Mouse (Mus musculus) MEL (cell line): ENCODE data around the gene Med12l. TPM values are rescaled to one million over a fixed set of nuclear protein-coding genes. Genes with fewer than 3 reads are reported as not detected.

ENCODE experiments used
- DNase-seq: peaks from one replicate; pipeline ENCODE4 v3.0.0; 2011; ENCODE audit warnings: low read depth, low spot score
- H3K27ac ChIP-seq: 2 replicates; pipeline ENCODE4 v1.5.1; 2012; ENCODE audit warnings: low read depth, mild to moderate bottlenecking, control low read depth, low read length, moderate library complexity; ENCODE audit not compliant: control insufficient read depth
- H3K27me3 ChIP-seq, 2 experiments: fragments of 150-350 bp in 1 of 2; sonication (generic) in 1 of 2; 2 replicates each; pipeline ENCODE4 v1.6.1; 2012; ENCODE audit warnings: low read length in 2 of 2, mild to moderate bottlenecking in 2 of 2, improper control_type of control experiment in 1 of 2, moderate library complexity in 1 of 2; ENCODE audit not compliant: insufficient read depth in 2 of 2, control insufficient read depth in 1 of 2
- H3K36me3 ChIP-seq, 2 experiments: 2 replicates each; pipeline ENCODE4 v1.6.1; 2012 to 2014; ENCODE audit warnings: low read length in 2 of 2, improper control_type of control experiment in 1 of 2, inconsistent platforms in 1 of 2, mild to moderate bottlenecking in 1 of 2; ENCODE audit not compliant: insufficient read depth in 2 of 2, control insufficient read depth in 1 of 2
- H3K4me1 ChIP-seq, 2 experiments: fragments of 150-350 bp in 1 of 2; sonication (generic) in 1 of 2; 2 replicates each; pipeline ENCODE4 v1.6.1; 2012; ENCODE audit warnings: low read length in 2 of 2, improper control_type of control experiment in 1 of 2, mild to moderate bottlenecking in 1 of 2; ENCODE audit not compliant: insufficient read depth in 2 of 2, control insufficient read depth in 1 of 2
- H3K4me3 ChIP-seq, 2 experiments: fragments of 150-350 bp in 1 of 2; sonication (generic) in 1 of 2; 2 replicates each; pipeline ENCODE4 v1.5.1; 2012; ENCODE audit warnings: low read depth in 2 of 2, low read length in 2 of 2, mild to moderate bottlenecking in 2 of 2, moderate library complexity in 2 of 2, control low read depth in 1 of 2, improper control_type of control experiment in 1 of 2; ENCODE audit not compliant: control insufficient read depth in 1 of 2, insufficient read depth in 1 of 2
- H3K79me2 ChIP-seq: 2 replicates; pipeline ENCODE4 v1.6.1; 2012; ENCODE audit warnings: mild to moderate bottlenecking, low read length, moderate library complexity; ENCODE audit not compliant: control insufficient read depth, poor library complexity, insufficient read depth
- H3K9ac ChIP-seq: 2 replicates; pipeline ENCODE4 v1.6.1; 2012; ENCODE audit warnings: low read depth, mild to moderate bottlenecking, control low read depth, low read length, moderate library complexity; ENCODE audit not compliant: control insufficient read depth, poor library complexity, severe bottlenecking
- H3K9me3 ChIP-seq: fragments of 150-350 bp; sonication (generic); replicated peaks from 2 replicates; pipeline ENCODE4 v1.6.1; 2012; ENCODE audit warnings: mild to moderate bottlenecking, low read length, improper control_type of control experiment, moderate library complexity; ENCODE audit not compliant: insufficient read depth
- CHD1 ChIP-seq: IDR thresholded peaks from 2 replicates; pipeline ENCODE4 v1.6.1; 2012; ENCODE audit warnings: low read depth, mild to moderate bottlenecking, inconsistent platforms, low read length, improper control_type of control experiment
- E2F4 ChIP-seq: IDR thresholded peaks from 2 replicates; pipeline ENCODE4 v1.6.1; 2011; ENCODE audit warnings: low read depth, low read length, improper control_type of control experiment, borderline replicate concordance
- MAFK ChIP-seq: IDR thresholded peaks from 2 replicates; pipeline ENCODE4 v1.6.1; 2011; ENCODE audit warnings: low read depth, mild to moderate bottlenecking, low read length, improper control_type of control experiment, borderline replicate concordance
- MAZ ChIP-seq: IDR thresholded peaks from 2 replicates; pipeline ENCODE4 v1.6.1; 2012; ENCODE audit warnings: low read depth, mild to moderate bottlenecking, inconsistent platforms, low read length, improper control_type of control experiment
- MEF2A ChIP-seq: IDR thresholded peaks from 2 replicates; pipeline ENCODE4 v1.6.1; 2014; ENCODE audit warnings: low read depth, mild to moderate bottlenecking, inconsistent platforms, low read length, improper control_type of control experiment; ENCODE audit not compliant: poor library complexity, insufficient replicate concordance, severe bottlenecking; ENCODE audit errors: extremely low read depth
- NRF1 ChIP-seq: IDR thresholded peaks from 2 replicates; pipeline ENCODE4 v1.6.1; 2014; ENCODE audit warnings: low read depth, mild to moderate bottlenecking, inconsistent platforms, low read length, improper control_type of control experiment, moderate library complexity; ENCODE audit not compliant: poor library complexity, insufficient read depth, severe bottlenecking
- POLR2AphosphoS2 ChIP-seq: IDR thresholded peaks from 2 replicates; pipeline ENCODE4 v1.6.1; 2011; ENCODE audit warnings: low read length, improper control_type of control experiment
- RAD21 ChIP-seq: IDR thresholded peaks from 2 replicates; pipeline ENCODE4 v1.6.1; 2011; ENCODE audit warnings: mild to moderate bottlenecking, low read depth, low read length, improper control_type of control experiment
- RCOR1 ChIP-seq: IDR thresholded peaks from 2 replicates; pipeline ENCODE4 v1.6.1; 2012; ENCODE audit warnings: low read depth, mild to moderate bottlenecking, inconsistent platforms, low read length, improper control_type of control experiment
- SIN3A ChIP-seq: IDR thresholded peaks from 2 replicates; pipeline ENCODE4 v1.6.1; 2012; ENCODE audit warnings: low read length, improper control_type of control experiment, inconsistent platforms
- TAL1 ChIP-seq: IDR thresholded peaks from 2 replicates; pipeline ENCODE4 v1.6.1; 2012; ENCODE audit warnings: mild to moderate bottlenecking, inconsistent platforms, low read length, moderate library complexity, mixed read lengths
- TBP ChIP-seq: IDR thresholded peaks from 2 replicates; pipeline ENCODE4 v1.8.0; 2011; ENCODE audit warnings: low read depth, low read length, improper control_type of control experiment
- USF1 ChIP-seq: IDR thresholded peaks from 2 replicates; pipeline ENCODE4 v1.6.1; 2014; ENCODE audit warnings: low read depth, mild to moderate bottlenecking, inconsistent platforms, low read length, improper control_type of control experiment, moderate library complexity
- USF2 ChIP-seq, 2 experiments: IDR thresholded peaks; 2 replicates each; pipeline ENCODE4 v1.6.1; 2011 to 2012; ENCODE audit warnings: improper control_type of control experiment in 2 of 2, low read length in 2 of 2, borderline replicate concordance in 1 of 2, inconsistent platforms in 1 of 2, low read depth in 1 of 2, mild to moderate bottlenecking in 1 of 2; ENCODE audit not compliant: insufficient read depth in 1 of 2
- ZNF384 ChIP-seq: IDR thresholded peaks from 2 replicates; pipeline ENCODE4 v1.6.1; 2012; ENCODE audit warnings: low read depth, mild to moderate bottlenecking, inconsistent platforms, low read length, improper control_type of control experiment
- polyA plus RNA-seq, 2 experiments: library from polyadenylated mRNA; stranded (reverse) in 1 of 2; unstranded in 1 of 2; fragments of >175 nt in 1 of 2; fragments of >200 nt in 1 of 2; gene quantifications; 2 replicates each; pipeline versions ENCODE4 v1.2.1 to v1.2.4; 2012; ENCODE audit warnings: low replicate concordance in 2 of 2, low read depth in 1 of 2; ENCODE audit not compliant: insufficient read length in 2 of 2, insufficient read depth in 1 of 2, missing spikeins in 1 of 2
- total RNA-seq: library from RNA; depleted of rRNA; stranded (reverse); fragments of 300-350 nt; gene quantifications from 2 replicates; pipeline ENCODE4 v1.2.3, GENCODE M21; 2012

Gene Med12l
- total and polyA plus RNA-seq, 3 experiments, result 0.03 TPM; not detected in 2

GRCm38 (mm10) chr3:59210727-59211126 is 205.1 kb downstream of the Med12l start, which contains the start of gene P2ry13:
Gene P2ry13, minus strand, starts transcription at chr3:59210882.
- no peaks in the 10 kb centered on the region for H3K4me1 ChIP-seq
- H3K27ac ChIP-seq, result no peak within 1 kb of the TSS
- DNase-seq, result peak; percentile 13
- no peaks in the 10 kb centered on the region for H3K9me3 ChIP-seq
- H3K9ac ChIP-seq, result no peak within 1 kb of the TSS
- TF ChIP-seq MAZ, result no peak
- no peak for TF ChIP-seq TAL1
- TF ChIP-seq MEF2A, result no peak
- no peaks in the 10 kb centered on the region for H3K36me3 ChIP-seq
- no peak within 1 kb of the TSS for H3K4me3 ChIP-seq
- no peaks in the 10 kb centered on the region for H3K27me3 ChIP-seq
- H3K79me2 ChIP-seq, result no peaks in the 10 kb centered on the region

DNA sequence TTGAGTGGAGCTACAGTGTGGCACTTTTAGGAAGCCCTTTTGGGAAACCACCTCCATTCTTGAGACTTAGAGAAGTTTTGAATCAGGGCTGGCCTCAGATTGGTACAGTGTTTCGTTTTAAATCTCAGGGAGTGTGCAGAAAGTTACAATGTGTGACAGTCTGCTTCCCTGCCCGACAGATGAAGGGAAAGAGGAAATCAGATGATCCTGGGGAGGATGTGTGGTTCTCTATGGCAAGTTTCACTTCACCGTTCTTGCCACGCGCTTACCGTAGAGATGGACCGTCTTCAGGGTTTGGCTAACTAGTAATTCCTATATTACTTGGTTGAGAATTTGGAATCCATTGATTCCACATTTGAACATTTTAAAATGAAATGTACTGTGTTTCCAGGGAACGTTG is 206.2 kb downstream of the Med12l start:
- no peak for DNase-seq
- Histone ChIP-seq H3K9ac (no peak overlapping the region), H3K4me3 (no peak overlapping the region), H3K27me3 (no peaks in the 10 kb centered on the region), H3K79me2 (no peaks in the 10 kb centered on the region), H3K4me1 (no peaks in the 10 kb centered on the region), H3K9me3 (no peaks in the 10 kb centered on the region), H3K27ac (no peak overlapping the region), H3K36me3 (no peaks in the 10 kb centered on the region)
- no peak for TF ChIP-seq MAFK
- no peak for TF ChIP-seq RCOR1
- TF ChIP-seq MEF2A, result no peak
- no peak for TF ChIP-seq E2F4
- no peak for TF ChIP-seq TBP
- no peak for TF ChIP-seq CHD1
- no peak for TF ChIP-seq USF2 (IDR thresholded peaks at IDR 0.05; ENCODE audit: borderline replicate concordance in 1 of 2, insufficient read depth in 1 of 2, low read depth in 1 of 2, low read length in 2 of 2)
- TF ChIP-seq RAD21, result no peak
- no peak for TF ChIP-seq NRF1
- no peak for TF ChIP-seq ZNF384
- no peak for TF ChIP-seq USF1
- no peak for TF ChIP-seq TAL1
- TF ChIP-seq SIN3A, result no peak
- TF ChIP-seq POLR2AphosphoS2, result no peak
- TF ChIP-seq, all 39 proteins: peak for 0
